Mouse (Mus musculus) heart, adult 18-20 months (tissue): ENCODE results near the gene Zbed6. TPM values are rescaled to one million over a fixed set of nuclear protein-coding genes. Genes with fewer than 3 reads are reported as not detected.
"Not testable (repeated sequence)": the region's sequence is repeated elsewhere in the genome, so short reads cannot be mapped to it uniquely, and the experiment has no call there.

Experiments
- DNase-seq, 2 experiments: peaks; one replicate each; pipeline ENCODE4 v3.0.0; 2021 to 2022; ENCODE audit warnings: mixed read lengths in 1 of 2
- long read RNA-seq, 2 experiments: library from polyadenylated mRNA; stranded (forward); transcript quantifications; one replicate each; pipeline ENCODE4 v2.0.0; 2021
- total RNA-seq, 2 experiments: library from RNA; stranded (reverse); gene quantifications; 2 replicates each; pipeline ENCODE4 v1.2.3; 2021

Zbed6 gene
- total RNA-seq: 1 to 10 TPM; 2.3 to 5.1 TPM
- long read RNA-seq, experiment 1: 0 reads
- long read RNA-seq, experiment 2: 0 reads

- DNase-seq: peak; percentile 78 to 81
Observed at GRCm38 (mm10) chr1:133660466-133661202, at the start of gene Zbed6. Gene Zbed6, minus strand, starts transcription at chr1:133660885.

DNA sequence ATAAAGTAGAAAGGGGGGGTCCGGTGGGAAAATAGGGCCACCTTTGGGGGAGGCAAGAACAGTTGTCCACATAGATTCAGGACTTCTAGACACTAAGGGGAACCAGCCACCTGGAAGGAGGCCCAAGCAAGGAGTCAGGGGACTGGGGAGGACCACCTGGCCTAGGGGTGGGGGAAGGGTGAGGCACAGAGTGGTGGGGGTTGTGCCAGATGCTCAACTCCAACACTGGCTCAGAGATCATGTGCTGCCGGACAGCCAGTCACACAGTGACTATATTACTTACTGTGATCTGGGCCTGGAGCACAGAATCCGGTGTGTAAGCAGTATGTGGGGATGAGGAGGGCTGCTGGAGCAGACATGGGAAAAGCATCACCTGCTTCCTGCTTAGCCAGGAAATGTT is 48.6 kb upstream of the Zbed6 start:
- no peak for DNase-seq

DNA sequence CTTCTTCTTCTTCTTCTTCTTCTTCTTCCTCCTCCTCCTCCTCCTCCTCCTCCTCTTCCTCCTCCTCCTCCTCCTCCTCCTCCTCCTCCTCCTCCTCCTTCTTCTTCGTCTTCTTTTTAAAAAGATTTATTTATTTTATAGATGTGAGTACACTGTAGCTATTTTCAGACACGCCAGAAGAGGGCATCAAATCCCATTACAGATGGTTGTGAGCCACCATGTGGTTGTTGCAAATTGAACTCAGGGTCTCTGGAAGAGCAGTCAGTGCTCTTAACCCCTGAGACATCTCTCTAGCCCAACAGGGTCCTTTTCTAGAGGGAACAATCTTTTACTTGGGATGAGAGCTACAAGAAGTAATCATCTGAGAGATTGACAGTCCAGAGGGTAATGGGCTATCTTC is 41.1 kb upstream of the Zbed6 start:
- DNase-seq: peak; percentile 21 to 42

DNA sequence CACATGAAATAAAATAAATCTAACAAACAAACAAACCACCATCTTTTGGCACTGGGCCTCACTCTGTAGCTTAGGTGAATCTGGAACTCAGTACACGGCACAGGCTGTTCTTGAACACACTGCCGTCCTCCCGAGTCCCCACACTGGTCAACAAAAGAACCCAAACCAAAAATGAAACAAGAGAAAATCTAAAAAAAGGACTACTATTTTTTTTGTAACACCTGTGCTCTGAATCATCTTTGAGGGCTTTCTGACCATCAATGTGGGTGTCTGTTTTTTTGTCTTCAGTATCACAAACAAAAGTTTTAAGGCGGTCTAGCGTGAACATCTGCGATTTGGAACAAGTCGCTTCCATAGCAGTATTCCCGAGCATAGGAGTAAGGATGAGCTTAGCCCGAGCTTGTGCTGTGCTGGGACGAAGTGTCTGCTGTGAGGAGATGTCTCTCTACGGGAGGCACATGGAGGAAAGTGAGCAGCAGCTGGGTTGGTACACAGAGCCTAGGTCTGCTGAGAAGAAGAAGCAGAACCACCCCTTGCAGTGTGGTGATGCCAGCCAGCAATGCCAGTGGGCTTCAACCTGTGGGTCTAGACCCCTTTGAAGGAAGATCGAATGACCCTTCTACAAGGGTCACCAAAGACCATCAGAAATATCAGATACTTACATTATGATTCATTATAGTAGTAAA is 37.4 kb upstream of the Zbed6 start:
- no peak for DNase-seq

DNA sequence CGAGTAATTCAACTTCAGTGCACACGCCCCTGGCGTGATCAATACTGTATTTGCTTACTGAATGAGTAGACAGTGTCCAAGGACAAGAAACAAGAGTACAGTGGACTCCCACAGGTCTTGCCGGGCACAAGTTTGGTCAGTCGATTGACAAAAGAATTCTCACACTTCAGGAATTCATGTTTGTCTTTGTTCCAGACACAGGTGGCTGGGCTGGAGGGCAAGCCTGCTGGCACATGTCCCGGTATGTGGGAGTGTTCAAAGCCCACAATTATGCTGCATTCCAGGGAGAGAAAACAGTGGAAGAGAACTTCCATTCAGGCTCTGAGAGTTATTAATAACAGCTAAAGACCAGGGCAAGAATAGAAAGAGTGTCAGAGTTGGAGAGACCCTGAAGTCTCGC is 35.2 kb upstream of the Zbed6 start:
- DNase-seq: peak; percentile 29 to 36

GRCm38 (mm10) chr1:133694876-133695275 is 34.2 kb upstream of the Zbed6 start:
- DNase-seq: peak; percentile 40 to 70

GRCm38 (mm10) chr1:133694301-133694700 is 33.6 kb upstream of the Zbed6 start:
- DNase-seq: no peak

DNA sequence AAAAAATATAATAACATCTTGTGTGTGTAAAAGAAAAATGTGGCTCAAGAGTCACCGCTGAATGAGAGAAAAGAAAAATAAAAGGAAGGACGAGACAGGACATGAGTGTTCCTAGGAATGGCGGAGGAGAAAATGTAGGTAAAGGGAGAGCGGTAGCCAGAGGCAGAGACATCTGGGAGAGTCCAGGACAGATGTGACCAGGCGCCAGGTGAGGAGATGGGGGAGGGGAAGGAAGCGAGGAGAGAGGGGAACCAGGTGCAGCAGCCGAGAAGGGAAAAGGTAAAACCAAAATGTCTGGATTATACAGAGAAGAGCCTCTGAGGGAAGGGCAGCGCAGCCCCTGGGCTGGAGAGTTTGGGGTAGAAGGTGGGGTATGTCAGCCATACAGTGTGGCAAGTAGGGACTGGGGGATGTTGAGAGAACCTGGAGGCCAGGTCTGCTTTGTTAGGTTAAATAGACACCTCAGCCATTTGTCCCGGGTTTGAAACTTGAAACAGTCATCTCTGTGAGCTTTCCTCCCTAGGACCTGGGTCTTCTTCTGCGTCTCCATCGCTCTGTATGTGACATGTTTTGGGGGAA is 32.9 kb upstream of the Zbed6 start:
- no peak for DNase-seq

DNA sequence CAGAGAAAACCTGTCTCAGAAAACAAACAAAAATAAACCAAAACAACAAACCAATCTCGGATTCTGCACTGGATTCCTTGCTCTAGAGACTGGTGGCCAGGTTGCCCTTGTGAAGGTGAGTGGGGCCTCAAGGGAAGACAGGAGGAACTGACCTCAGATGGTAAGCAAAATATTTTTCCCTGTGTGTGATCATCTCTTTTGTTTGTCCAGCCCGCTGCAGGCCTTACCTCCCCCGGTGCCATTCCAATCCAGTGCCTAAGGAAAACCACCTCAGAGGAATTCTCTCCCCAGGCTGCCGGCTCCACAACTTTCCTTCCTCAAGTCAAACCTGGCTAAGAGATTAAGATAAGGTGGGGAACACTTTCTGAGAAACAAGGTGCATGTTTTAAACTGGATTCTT is 31.5 kb upstream of the Zbed6 start:
- DNase-seq: no peak

GRCm38 (mm10) chr1:133691046-133691445 is 30.4 kb upstream of the Zbed6 start:
- DNase-seq: no peak

DNA sequence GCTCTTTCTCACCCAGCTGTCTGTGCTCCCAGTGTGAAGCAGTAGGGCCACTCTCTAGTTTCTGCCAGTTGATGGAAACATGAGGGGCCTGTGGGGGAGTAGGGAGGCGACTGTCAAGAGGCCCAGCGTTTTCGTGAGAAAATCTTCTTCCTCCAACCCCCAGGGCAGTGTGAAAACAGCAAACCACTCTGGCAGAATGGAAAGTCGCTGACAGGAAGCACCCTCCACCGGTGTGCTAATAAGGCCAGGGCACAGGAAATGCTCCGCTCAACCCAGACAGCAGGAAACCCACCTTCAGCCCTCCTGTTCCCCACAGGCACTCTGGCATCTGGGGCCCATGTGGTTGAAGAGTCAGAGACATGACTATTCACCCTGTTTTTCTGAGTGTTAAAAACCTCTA is 29.2 kb upstream of the Zbed6 start, which contains the start of gene Lax1:
Gene Lax1 (minus strand): TSS at position 212 of the 400 bp plus-strand sequence.
- DNase-seq: peak in 1 of 2 experiments; percentile 27

- no peak for DNase-seq
Observed at GRCm38 (mm10) chr1:133688301-133688700, 27.6 kb upstream of the Zbed6 start.

- peak; percentile 76 to 91 for DNase-seq
Observed at GRCm38 (mm10) chr1:133685749-133686519, 25.2 kb upstream of the Zbed6 start.

- DNase-seq: no peak
Observed at GRCm38 (mm10) chr1:133671801-133672200, 11.1 kb upstream of the Zbed6 start.

DNA sequence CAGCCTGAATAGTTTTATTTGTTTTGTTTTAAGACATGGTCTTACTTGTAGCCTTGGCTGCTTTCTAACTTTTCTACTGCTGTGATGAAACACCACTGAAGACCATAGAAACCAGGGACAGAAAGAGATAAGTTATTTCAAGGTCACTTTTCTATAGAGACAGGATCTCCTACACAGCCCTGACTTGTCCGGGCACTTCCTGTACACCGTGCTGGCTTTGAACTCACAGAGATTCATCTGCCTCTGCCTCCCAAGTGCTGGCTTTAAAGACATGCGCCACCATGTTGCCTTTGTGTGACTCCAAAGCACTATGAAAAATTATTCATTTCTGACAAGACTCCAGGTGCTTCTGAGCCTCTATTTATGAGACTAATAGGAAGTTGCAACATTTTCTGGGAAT is 10.6 kb upstream of the Zbed6 start:
- no peak for DNase-seq

GRCm38 (mm10) chr1:133670776-133671175 is 10.1 kb upstream of the Zbed6 start:
- no peak for DNase-seq

DNA sequence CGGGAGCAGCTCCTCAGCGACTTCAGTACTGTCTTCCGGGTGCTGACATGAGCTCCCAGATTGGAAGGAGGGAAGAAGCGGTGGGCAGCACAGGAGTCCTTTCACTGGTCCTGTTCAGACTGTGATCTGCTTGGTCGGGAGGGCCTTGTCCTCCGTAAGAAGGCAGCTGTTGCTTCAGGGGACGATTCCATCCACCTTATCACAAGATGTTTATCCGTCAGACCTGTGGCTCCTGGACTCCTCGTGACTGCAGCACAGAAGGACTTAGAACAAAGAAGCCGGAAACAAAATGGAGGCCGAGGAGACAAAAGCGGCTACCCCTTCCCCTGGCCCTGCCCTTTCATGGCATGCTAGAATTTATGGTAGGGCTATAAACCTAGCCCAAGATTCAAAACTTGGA is 9.5 kb upstream of the Zbed6 start:
- DNase-seq: no peak

DNA sequence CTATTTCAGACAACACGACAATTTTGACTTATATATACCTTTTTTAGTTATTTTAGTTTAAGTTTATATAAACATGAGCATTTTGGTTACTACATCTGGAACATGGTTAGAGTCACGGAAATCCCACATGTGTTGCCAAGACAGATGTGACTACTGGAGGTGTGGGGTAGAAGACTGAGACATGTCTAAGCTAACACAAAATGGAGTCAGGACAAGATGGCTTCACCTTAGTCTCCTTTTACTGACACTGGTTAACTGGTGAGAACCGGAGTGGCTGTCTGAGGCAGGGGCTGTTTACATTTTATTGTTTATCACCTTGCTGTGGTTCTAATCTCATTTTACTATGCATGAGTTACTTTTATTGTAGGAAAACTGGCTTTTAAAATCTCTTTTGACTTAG is 7.9 kb upstream of the Zbed6 start:
- no peak for DNase-seq

- DNase-seq: no peak
Observed at GRCm38 (mm10) chr1:133667721-133668120, 7.0 kb upstream of the Zbed6 start.

GRCm38 (mm10) chr1:133665713-133666112 is 5.0 kb upstream of the Zbed6 start:
- DNase-seq: not testable (repeated sequence)

DNA sequence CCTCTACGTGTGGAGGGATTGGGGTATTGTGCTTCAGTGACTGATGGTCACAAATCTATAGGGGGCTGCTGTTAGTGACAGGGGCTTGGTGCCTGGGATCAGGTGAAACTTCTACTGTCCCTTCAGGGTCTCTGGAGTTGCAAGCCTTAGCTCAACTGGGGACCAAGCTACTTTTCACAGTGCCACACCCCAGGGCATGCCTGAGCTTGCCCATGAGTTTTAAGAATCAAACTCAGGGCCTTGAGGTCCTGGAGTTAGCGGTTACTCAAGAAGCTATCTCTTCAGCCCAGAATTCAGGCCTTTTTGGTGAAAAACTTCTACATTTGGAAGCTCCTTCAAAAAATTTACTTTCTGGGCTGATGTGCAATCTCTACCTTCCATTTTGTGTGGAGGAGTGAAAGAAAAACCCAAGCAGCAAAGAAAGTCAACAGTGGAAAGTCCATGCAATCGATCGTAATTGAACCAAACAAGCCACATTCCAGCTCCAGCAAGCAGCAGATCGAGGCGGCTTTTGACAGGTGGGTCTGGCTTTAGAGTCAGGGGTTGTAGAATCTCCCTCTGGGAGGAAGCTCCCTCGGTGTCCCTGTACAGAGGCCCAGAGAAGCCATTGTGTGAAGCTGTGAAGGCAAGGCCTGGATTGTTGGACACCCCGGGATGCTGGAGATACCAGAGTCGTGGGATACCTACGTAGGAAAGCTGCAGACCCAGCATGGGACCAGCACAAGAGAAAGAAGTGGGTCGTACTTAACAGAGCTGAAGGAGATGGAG is 3.7 kb upstream of the Zbed6 start:
- DNase-seq: no peak

GRCm38 (mm10) chr1:133663427-133663826 is 2.7 kb upstream of the Zbed6 start:
- no peak for DNase-seq
